Mouse (Mus musculus) ovary, postnatal 10 days (tissue): ENCODE data around the gene Epdr1.

Experiments used
- DNase-seq: peaks from one replicate; pipeline ENCODE4 v3.0.0; 2022; ENCODE audit warnings: low spot score

Epdr1 gene

GRCm38 (mm10) chr13:19619216-19619927, at the start of gene Epdr1:
Epdr1 (minus strand) TSS chr13:19619927.
- peak; percentile 41 for DNase-seq

GRCm38 (mm10) chr13:19668355-19669140, 48.8 kb upstream of the Epdr1 start:
- DNase-seq = no peak

GRCm38 (mm10) chr13:19652405-19652804, 32.7 kb upstream of the Epdr1 start:
- DNase-seq = no peak

- DNase-seq = no peak
Measured at GRCm38 (mm10) chr13:19649824-19650223, 30.1 kb upstream of the Epdr1 start.

GRCm38 (mm10) chr13:19644225-19644624, 24.5 kb upstream of the Epdr1 start:
- DNase-seq = no peak

GRCm38 (mm10) chr13:19643519-19643918, 23.8 kb upstream of the Epdr1 start:
- DNase-seq = no peak

- no peak for DNase-seq
Measured at GRCm38 (mm10) chr13:19640203-19640851, 20.6 kb upstream of the Epdr1 start.

- DNase-seq = no peak
Measured at GRCm38 (mm10) chr13:19636131-19636530, 16.4 kb upstream of the Epdr1 start.

- no peak for DNase-seq
Measured at GRCm38 (mm10) chr13:19630768-19631709, 11.3 kb upstream of the Epdr1 start.

- DNase-seq = no peak
Measured at GRCm38 (mm10) chr13:19626473-19626872, 6.7 kb upstream of the Epdr1 start.

GRCm38 (mm10) chr13:19624632-19625320, 5.0 kb upstream of the Epdr1 start:
- DNase-seq = no peak

GRCm38 (mm10) chr13:19623228-19623905, 3.6 kb upstream of the Epdr1 start:
- DNase-seq = no peak

GRCm38 (mm10) chr13:19622573-19623227, 3.0 kb upstream of the Epdr1 start, which contains the start of gene Sfrp4:
Sfrp4 (plus strand) TSS chr13:19623104.
- peak; percentile 11 for DNase-seq

- no peak for DNase-seq
Measured at GRCm38 (mm10) chr13:19618841-19619215, 899 bp downstream of the Epdr1 start.

GRCm38 (mm10) chr13:19618081-19618480, 1.6 kb downstream of the Epdr1 start:
- DNase-seq = no peak

- DNase-seq = no peak
Measured at GRCm38 (mm10) chr13:19614311-19614710, 5.4 kb downstream of the Epdr1 start.

GRCm38 (mm10) chr13:19613426-19613825, 6.3 kb downstream of the Epdr1 start:
- no peak for DNase-seq

- no peak for DNase-seq
Measured at GRCm38 (mm10) chr13:19612963-19613362, 6.8 kb downstream of the Epdr1 start.

- DNase-seq = no peak
Measured at GRCm38 (mm10) chr13:19612348-19612747, 7.4 kb downstream of the Epdr1 start.

GRCm38 (mm10) chr13:19608120-19608519, 11.6 kb downstream of the Epdr1 start:
- no peak for DNase-seq
